Mouse (Mus musculus): Measurements from ENCODE around the gene Lipk. TPM values are rescaled to one million over a fixed set of nuclear protein-coding genes. Genes with fewer than 3 reads are reported as not detected.

The Lipk gene
- total RNA-seq, 2 experiments from 2014 or later: 0.21 to 0.36 TPM

Small RNA genes within 50 kb of the gene (microRNA-seq; reads per million reads assigned to microRNA genes)
- not detected for gene Gm23334

Other genes with a start within 250 kb of the Lipk start
- 10 to 100 TPM; 11.4 to 12.0 TPM for gene Lipo3, start 246.3 kb upstream of the Lipk start, total RNA-seq (2021)
- not detected for gene Lipo1, start 220.8 kb upstream of the Lipk start, total RNA-seq (2021)
- gene Lipf, start 47.1 kb upstream of the Lipk start, total RNA-seq (2021): not detected
- not detected for gene Lipn, start 59.1 kb downstream of the Lipk start, total RNA-seq (2021)
- not detected for gene Lipm, start 92.6 kb downstream of the Lipk start, total RNA-seq (2021)
- under 1 TPM in 1 of 2 experiments, not detected in 1; 0.12 TPM for gene Ankrd22, start 157.8 kb downstream of the Lipk start, total RNA-seq (2021)
- 1 to 10 TPM; 4.8 to 6.6 TPM for gene Stambpl1, start 183.9 kb downstream of the Lipk start, total RNA-seq (2021)
- 100 to 1,000 TPM in 1 of 2 experiments, 10 to 100 TPM in 1; 69.7 to 135 TPM for gene Acta2, start 247.3 kb downstream of the Lipk start, total RNA-seq (2021)